Mouse (Mus musculus) skeletal muscle tissue, adult 2 months (tissue): ENCODE measurements around the gene Rtl8b.
"Not testable (repeated sequence)": the region's sequence is repeated elsewhere in the genome, so short reads cannot be mapped to it uniquely, and the experiment has no call there.

Source experiments
- DNase-seq: peaks from one replicate; pipeline ENCODE4 v3.0.0-alpha.2; 2012; ENCODE audit warnings: low read depth, low spot score

Rtl8b gene

GRCm38 (mm10) chrX:53670294-53670693 lies at the start of gene Rtl8b:
Rtl8b (minus strand) TSS chrX:53670408.
- peak; percentile 82 for DNase-seq

GRCm38 (mm10) chrX:53716323-53717182 lies 46.3 kb upstream of the Rtl8b start:
- peak; percentile 10 for DNase-seq

GRCm38 (mm10) chrX:53715942-53716322 lies 45.7 kb upstream of the Rtl8b start:
- no peak for DNase-seq

GRCm38 (mm10) chrX:53702673-53703072 lies 32.5 kb upstream of the Rtl8b start:
- DNase-seq: no peak

GRCm38 (mm10) chrX:53699225-53699624 lies 29.0 kb upstream of the Rtl8b start:
- DNase-seq: no peak

- DNase-seq: no peak
Observed at GRCm38 (mm10) chrX:53694008-53694777, 24.0 kb upstream of the Rtl8b start.

GRCm38 (mm10) chrX:53693141-53693540 lies 22.9 kb upstream of the Rtl8b start:
- DNase-seq: no peak

- DNase-seq: no peak
Observed at GRCm38 (mm10) chrX:53692065-53692464, 21.9 kb upstream of the Rtl8b start.

GRCm38 (mm10) chrX:53684676-53685075 lies 14.5 kb upstream of the Rtl8b start:
- DNase-seq: not testable (repeated sequence)

GRCm38 (mm10) chrX:53682650-53683049 lies 12.4 kb upstream of the Rtl8b start:
- DNase-seq: not testable (repeated sequence)

GRCm38 (mm10) chrX:53676943-53677342 lies 6.7 kb upstream of the Rtl8b start:
- not testable (repeated sequence) for DNase-seq

GRCm38 (mm10) chrX:53670696-53671095 lies 488 bp upstream of the Rtl8b start:
- DNase-seq: not testable (repeated sequence)

- not testable (repeated sequence) for DNase-seq
Observed at GRCm38 (mm10) chrX:53669557-53670270, 494 bp downstream of the Rtl8b start.

GRCm38 (mm10) chrX:53652917-53653316 lies 17.3 kb downstream of the Rtl8b start:
- DNase-seq: not testable (repeated sequence)

- DNase-seq: no peak
Observed at GRCm38 (mm10) chrX:53645885-53646284, 24.3 kb downstream of the Rtl8b start.

- peak; percentile 64 for DNase-seq
Observed at GRCm38 (mm10) chrX:53642980-53643961, 26.9 kb downstream of the Rtl8b start, which contains the start of gene Rtl8a. Rtl8a (minus strand) TSS chrX:53643682.

GRCm38 (mm10) chrX:53642604-53642979 lies 27.6 kb downstream of the Rtl8b start:
- DNase-seq: not testable (repeated sequence)

GRCm38 (mm10) chrX:53638107-53638506 lies 32.1 kb downstream of the Rtl8b start:
- DNase-seq: not testable (repeated sequence)
